Mouse (Mus musculus) gastrocnemius, postnatal 10 days (tissue): ENCODE measurements around the gene Col23a1. TPM values are rescaled to one million over a fixed set of nuclear protein-coding genes. Genes with fewer than 3 reads are reported as not detected.
A peak's percentile ranks its signal among the peaks of the same experiment; 100 is the strongest.

Source experiments
- DNase-seq: peaks from one replicate; pipeline ENCODE4 v3.0.0; 2021; ENCODE audit warnings: mixed read lengths
- total RNA-seq, 2 experiments: library from RNA; stranded (reverse); gene quantifications; 2 replicates each; pipeline ENCODE4 v1.2.3; 2021

Col23a1 gene
- total RNA-seq, 2 experiments from 2014 or later: 12.0 to 15.2 TPM

DNA sequence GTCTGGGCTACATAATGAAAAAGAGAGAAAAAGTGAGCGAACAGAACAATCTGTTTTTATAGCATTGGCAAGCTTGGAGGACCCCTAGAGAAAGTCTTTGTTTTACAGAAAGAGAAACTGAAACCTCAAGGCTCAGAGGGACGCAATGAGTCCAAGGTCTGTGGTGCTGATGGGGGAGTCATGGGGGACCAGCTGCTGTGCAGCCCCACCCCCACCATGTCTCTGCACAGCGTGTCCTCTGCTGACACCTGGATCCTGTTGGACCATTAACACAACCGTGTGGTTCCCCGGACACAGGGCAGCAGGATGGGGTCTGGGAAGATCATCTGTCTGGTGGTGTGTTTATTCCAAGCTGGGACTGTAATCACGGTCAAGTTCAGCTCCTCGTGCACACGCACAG lies 142.2 kb downstream of the Col23a1 start:
- DNase-seq: no peak

DNA sequence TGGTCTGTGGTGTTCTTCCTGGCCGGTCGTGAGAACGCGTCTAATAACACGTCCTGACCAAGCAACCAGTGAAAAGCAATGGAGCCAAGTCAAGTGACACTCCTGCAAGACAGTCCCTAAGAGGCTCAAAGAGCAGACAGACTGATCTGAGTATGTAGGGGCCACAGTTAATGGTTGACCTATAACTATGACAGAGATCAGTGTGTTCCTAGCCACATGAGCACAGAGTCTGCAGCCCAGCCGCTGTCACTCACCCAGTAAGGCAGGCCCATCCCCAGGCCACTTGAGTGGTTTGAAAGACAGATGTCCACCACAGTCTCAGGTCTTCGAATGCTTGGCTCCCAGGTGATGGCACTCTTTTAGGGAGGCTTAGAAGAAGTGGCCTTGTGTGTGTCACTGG lies 152.3 kb downstream of the Col23a1 start:
- DNase-seq: no peak

DNA sequence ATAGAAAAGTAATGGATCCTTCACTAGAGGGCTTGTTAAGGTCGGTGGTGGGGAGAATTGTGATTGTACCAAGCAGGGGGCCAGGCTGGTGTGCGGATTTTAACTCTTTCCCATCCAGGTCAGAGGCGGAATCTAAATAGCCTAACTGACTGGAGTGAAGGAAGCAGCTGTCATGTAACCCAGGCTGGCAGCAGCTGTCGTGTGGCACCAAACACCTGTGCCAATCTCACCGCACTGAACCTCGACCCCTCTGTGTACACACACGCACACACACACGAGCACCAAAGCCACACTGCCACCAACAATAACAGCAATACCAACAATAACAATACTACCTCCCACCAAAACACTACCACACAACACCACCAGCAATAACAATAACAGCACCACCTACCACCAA lies 152.9 kb downstream of the Col23a1 start:
- no peak for DNase-seq

DNA sequence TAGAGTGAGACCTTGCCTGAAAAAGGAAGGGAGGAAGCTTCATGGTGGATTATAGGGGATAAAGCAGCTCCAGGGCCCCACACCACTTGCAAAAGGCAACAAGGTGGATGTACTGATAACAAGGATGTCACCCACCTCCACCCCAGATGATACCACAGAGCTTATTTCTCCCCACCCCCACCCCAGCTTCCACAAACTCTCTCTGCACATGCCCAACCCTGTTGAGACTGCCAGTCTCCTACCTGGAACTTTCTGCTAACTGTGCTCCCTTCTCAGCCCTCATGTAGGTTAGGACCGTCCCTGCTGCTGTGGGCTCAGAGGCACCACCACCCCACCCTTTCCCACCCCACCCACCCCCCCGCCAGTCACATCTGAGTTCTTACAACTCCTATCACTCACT lies 154.1 kb downstream of the Col23a1 start:
- DNase-seq: no peak

DNA sequence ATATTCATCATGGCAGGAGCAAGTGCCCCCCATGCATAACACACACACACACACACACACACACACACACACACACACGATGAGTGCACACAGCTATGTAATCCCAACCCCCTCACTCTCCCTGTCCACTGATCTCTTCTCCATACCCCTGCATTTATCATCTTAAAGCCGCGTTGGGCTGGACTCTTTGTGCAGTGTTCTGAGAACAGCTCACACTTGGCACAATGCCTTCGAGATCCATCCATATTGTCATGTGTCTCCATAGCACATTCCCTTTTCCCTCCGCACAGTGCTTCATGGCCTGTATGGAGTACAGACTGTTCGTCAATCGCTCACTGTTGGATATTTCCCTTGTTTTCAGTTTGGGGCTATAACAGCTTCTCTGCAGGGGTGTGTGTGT lies 154.9 kb downstream of the Col23a1 start:
- no peak for DNase-seq

GRCm38 (mm10) chr11:51446711-51447425 lies 157.1 kb downstream of the Col23a1 start:
- DNase-seq: peak; percentile 68

DNA sequence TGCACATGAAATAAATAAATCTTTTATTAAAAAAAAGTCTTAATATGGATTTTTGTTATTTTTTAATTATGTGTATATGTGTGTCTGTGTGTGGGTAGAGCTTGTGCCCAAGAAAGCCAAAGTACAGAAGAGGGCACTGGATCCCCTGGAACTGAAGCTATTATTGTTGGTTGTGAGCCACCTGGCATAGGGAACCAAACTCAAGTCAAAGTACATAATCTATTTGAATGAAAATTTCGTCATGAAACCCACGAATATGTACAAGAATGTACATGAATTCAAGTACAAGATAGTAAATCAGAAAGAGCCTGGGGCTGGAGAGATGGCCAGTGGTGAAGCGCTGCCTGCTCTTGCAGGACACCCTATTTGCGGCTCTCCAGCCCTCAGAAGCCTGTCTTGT lies 158.5 kb downstream of the Col23a1 start:
- DNase-seq: no peak

GRCm38 (mm10) chr11:51448680-51449079 lies 159.0 kb downstream of the Col23a1 start:
- no peak for DNase-seq

- no peak for DNase-seq
These were observed 160.2 kb downstream of the Col23a1 start for GRCm38 (mm10) chr11:51449881-51450280.

- DNase-seq: no peak
These were observed 161.6 kb downstream of the Col23a1 start for GRCm38 (mm10) chr11:51451281-51451680.

DNA sequence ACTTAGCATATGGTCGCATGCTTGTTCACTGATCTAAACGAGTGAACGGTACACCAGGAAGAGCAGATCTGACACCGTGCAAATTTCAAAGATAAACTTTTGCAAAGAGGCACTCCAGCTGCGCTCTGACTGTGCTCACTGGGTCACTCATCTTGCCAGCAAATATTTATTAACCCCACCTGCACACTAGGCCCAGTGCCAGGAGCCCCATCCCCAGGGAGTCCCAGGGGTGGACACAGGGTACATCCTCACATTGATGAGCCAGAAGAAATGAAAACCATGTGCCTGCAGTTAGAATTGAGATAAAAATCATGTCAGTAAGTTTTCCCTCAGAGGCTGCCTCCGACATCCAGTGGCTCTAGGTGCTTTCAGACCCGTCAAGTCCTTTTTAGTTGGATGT lies 162.2 kb downstream of the Col23a1 start:
- DNase-seq: no peak

GRCm38 (mm10) chr11:51453742-51454141 lies 164.0 kb downstream of the Col23a1 start:
- DNase-seq: peak; percentile 27

- no peak for DNase-seq
These were observed 165.8 kb downstream of the Col23a1 start for GRCm38 (mm10) chr11:51455501-51455900.

DNA sequence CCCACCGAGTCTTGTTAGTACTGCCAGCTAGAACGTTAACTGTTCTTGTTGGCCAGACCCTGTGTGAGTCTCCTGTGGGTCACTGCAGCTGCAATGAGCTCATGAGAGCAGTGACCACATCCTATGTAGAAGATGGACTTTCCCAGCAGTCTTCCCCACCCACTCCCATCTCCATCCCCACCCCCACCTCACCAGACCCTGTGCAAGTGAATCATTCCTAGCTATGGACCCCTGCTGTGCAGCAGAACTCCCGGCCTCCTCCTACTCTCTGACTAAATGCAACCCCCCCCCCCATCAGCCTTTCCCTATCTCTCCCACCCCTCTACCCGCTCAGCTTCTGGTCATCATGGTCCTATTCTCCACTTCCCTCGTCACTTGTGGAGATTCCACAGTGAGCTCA lies 167.9 kb downstream of the Col23a1 start:
- no peak for DNase-seq

DNA sequence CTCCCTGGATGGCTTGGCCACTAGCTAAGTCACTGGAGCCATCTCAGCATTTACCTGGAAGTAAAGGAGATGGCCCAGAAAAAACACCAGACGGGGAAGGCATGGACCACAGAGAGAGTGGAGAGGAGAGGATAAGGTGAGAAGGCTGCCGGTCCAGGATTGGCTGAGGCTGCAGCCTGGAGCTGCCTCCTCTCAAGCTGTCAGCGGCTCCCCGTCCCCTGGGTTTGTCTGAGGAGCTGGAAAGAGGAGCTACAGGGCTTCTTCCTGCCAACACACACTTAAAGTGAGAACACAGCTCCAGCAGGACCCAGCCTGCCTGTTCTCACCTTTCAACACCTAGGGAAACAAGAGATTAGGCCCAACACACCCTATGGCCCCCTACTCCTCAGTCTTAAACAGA lies 168.9 kb downstream of the Col23a1 start:
- no peak for DNase-seq

DNA sequence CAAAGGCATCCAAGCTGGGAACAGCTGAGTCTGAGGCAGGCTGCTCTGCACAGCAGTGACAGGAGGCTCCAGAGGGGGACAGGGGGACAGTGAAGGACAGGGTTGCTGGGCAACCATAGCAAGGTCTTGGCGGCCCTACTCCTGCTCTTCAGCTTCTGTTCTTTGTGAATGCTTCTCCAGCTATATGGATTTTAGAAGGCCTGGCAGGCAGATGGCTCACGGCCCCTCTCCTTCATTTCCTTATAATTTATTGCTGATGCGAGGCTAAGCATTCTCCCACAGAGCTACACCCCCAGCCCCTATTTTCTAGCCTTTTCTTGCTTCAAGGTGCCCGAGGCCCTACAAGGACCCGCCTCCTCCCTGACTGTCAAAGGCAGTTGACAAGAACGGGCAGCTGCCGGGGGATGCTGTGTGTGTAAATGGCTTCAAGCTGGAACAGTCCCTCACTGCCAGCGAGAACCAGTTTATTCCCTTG lies 169.9 kb downstream of the Col23a1 start:
- DNase-seq: no peak

- no peak for DNase-seq
These were observed 179.0 kb downstream of the Col23a1 start for GRCm38 (mm10) chr11:51468737-51469136.

DNA sequence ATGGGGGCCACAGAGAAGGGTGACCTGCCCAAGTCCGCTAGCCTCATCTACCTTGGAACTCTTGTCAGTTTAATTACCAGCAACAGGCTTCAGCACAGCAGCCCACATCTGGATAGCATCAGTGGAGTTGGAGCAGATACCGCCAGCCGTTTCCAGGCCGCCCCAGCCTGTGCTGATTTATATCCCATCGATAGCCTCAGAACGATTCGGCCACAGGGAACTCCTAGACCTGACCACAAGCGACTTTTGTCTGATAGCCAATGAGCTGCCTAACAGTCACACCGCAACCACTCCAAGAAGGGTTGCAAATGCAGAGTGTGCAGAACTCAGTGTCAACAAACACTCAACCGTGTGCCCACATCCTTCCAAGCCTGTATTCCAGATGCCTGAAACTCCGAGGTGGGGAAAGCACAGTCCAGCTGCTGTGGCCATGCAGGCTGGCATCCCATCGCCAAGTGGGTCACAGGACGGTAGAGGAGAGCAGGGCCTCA lies 179.7 kb downstream of the Col23a1 start:
- DNase-seq: peak; percentile 21

GRCm38 (mm10) chr11:51470383-51471144 lies 180.8 kb downstream of the Col23a1 start:
- DNase-seq: no peak

- no peak for DNase-seq
These were observed 184.0 kb downstream of the Col23a1 start for GRCm38 (mm10) chr11:51473686-51474085.

- DNase-seq: no peak
These were observed 186.8 kb downstream of the Col23a1 start for GRCm38 (mm10) chr11:51476543-51476942.

DNA sequence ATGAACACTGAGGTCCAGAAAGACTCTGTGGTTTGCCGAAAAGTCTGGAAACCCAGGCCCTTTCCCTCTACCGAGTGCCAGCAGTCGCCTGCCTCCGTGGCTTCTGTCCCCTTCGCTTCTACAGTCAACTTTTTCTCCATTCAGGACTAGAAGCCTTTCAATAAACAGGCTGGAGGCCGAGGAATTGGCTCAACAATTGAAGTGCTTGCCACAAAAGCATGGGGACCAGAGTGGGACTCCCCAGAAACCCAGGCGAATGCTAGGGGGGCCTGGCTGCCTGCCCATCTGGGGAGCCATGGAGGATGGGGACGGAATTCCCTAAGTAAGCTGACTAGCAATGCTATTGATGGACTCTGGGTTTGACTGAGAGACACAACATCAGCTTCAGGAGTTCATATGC lies 187.9 kb downstream of the Col23a1 start:
- DNase-seq: no peak

DNA sequence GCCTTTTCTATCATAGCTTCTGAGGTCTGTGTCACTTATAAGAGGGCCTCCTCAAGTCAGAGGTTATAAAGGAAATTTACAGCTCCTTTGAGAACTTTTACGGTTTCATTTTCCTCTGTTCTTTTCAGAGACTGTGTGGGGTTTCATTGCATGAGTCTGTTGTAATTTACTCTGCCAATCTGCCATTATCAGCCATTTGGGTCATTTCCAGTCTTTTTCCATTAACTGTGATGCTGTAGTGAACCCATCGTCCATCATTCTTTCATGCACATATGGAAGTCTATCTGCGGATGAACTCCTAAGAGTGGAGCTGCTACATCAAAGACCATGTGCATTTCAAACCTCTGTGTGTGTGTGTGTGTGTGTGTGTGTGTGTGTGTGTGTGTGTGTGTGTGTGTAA lies 192.5 kb downstream of the Col23a1 start:
- DNase-seq: no peak
